Comparison of ENCODE assay signal across 9 mouse cellular contexts in genomic region chr19:45630953-45631352, GRCm38 (mm10). TPM values are rescaled to one million over a fixed set of nuclear protein-coding genes. Genes with fewer than 3 reads are reported as not detected.
DNase-seq lines count a peak whose midpoint lies in the region; ATAC-seq lines count a peak whose summit lies in the region.
"Had no signal": no experiment of that assay in that cellular context is flagged by ENCODE, and none has a peak within 500 bp of the region (broad histone marks: within the 10 kb centered on the region; RNA-seq: fewer than 3 reads in every experiment).

No protein-coding gene starts in this region.

- peak; percentile 85 for ATAC-seq in CD4-positive, CD25-positive, alpha-beta regulatory T cell, adult 4 months
- ATAC-seq: midbrain, embryonic 15.5 days had no signal

- peak; percentile 48 for DNase-seq in CD4-positive helper T cell, adult 2 months (ENCODE audit: low read depth, low spot score)
- DNase-seq in liver, result peak; percentile 21
- peak; percentile 8 to 21 for DNase-seq in natural killer cell, adult 2 months (ENCODE audit: low spot score in 2 of 2)
- no peak for DNase-seq in layer of hippocampus, adult 9-10 months (ENCODE audit: low spot score)
- no peak for DNase-seq in urinary bladder, postnatal 14 days (ENCODE audit: low spot score)
- DNase-seq in urinary bladder, adult 2 months (ENCODE audit: low spot score), result no peak
- DNase-seq: kidney, adult 18-20 months had no signal

RNA-seq across cellular contexts. Expression of gene Fbxw4, which starts 29.2 kb away (rescaled TPM):
- 10 to 100 TPM; 11.4 to 15.5 TPM for polyA plus RNA-seq in CD4-positive, CD25-positive, alpha-beta regulatory T cell, adult 4 months (2017; shearing (Covaris generic))
- polyA plus RNA-seq in urinary bladder, adult 2 months (2012; rRNA removed), result 36.3 and 42.0 TPM in 2 replicates

Comparison
In these comparisons a context has a peak if more than half of its experiments do, and no peak if none do; other contexts are left out.
1. DNase-seq: peak in CD4-positive helper T cell, adult 2 months (single experiment), liver (single experiment) and natural killer cell, adult 2 months (2 of 2); none in layer of hippocampus, adult 9-10 months (single experiment), urinary bladder, postnatal 14 days (single experiment) and urinary bladder, adult 2 months (single experiment).